Mouse (Mus musculus): ENCODE measurements around the gene Dner. TPM values are rescaled to one million over a fixed set of nuclear protein-coding genes. Genes with fewer than 3 reads are reported as not detected.
"Not testable (repeated sequence)": the region's sequence is repeated elsewhere in the genome, so short reads cannot be mapped to it uniquely, and the experiment has no call there.

The Dner gene
- total RNA-seq, 2 experiments from 2014 or later, result 303 to 312 TPM

DNA sequence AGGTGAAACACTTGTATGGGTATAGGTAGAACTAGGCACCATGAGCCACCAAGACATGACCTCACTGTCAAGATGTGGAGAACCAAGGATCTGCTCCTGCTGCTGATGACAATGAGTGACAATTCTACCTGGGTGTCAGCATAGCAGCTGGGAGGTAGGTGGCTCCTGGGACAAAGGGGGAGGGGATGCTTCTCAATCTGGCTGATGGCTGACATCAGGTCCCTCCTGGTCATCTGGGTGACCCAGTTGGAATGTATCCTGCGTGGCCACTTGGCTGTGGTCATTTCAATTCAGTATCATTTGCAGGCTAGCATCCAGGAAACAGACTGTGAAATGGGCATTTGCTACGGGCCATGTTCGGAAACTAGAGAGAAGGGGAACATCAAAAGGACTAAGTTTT lies 315.1 kb downstream of the Dner start:
- intact Hi-C loops (cut with DNase I), result no loop called here
- DNase-seq (ENCODE audit: extremely low spot score in 1 of 2, low spot score in 2 of 2), result no peak

DNA sequence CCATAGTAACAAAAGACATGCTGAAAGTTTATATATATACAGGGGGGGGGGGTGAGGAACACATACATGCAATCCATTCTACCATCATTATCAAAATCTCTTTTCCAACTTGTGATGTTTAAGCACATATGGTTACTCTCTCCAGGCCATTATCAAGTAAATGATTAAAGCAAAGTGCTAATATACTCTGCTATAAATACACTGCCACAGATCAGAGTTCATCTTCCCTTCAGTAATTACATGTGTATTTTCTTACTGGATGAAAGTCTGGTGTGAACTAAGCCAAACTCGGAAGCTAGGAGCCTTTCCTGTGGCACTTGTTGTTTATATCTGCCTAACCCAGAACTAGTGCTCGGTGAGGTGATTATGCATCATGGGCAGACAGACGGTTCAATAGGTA lies 328.3 kb downstream of the Dner start:
- no peak for DNase-seq (ENCODE audit: extremely low spot score in 1 of 2, low spot score in 2 of 2)
- intact Hi-C loops (cut with DNase I), result no loop called here

DNA sequence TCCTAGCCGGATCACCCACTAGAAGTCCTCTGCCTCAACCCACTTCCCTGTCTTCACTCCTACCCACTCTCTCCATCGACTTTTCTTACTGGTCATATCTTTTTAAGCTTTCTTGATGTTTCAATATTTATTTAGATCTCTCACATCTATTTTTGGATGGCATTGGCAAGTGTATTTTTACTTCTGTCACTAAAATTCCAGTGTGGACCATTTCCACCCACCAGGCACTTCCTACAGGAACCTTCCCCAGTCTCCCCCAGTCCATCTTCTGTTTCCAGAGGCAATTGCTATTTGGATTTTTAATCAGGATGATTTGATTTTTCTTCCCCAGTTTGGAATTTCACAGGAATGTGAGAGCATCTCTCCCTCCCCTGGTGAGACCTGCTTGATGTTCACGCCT lies 329.5 kb downstream of the Dner start:
- intact Hi-C loops (cut with DNase I), result no loop called here
- no peak for DNase-seq (ENCODE audit: extremely low spot score in 1 of 2, low spot score in 2 of 2)

DNA sequence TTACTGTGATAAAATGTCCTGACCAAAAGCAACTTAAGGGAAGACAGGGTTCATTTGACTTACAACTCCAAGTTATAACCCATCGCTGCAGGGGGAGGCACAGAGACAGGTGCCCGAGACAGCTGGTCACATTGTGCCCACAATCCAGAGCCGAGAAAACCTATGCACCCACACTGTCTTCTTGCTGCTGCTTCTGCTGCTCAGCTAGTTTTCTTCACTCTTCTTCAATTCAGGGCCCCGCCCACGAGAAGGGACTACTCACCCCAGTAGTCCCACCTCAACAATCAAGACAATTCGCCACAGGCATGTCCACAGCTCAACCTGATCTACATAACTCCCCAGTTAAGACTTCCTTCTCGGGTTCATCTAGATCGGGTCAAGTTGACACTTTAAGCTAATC lies 332.1 kb downstream of the Dner start, which contains the start of gene Pid1:
Pid1 (minus strand) TSS at position 214 of the 400 bp plus-strand sequence.
- intact Hi-C loops (cut with DNase I), result no loop called here
- DNase-seq (ENCODE audit: extremely low spot score in 1 of 2, low spot score in 2 of 2), result no peak

DNA sequence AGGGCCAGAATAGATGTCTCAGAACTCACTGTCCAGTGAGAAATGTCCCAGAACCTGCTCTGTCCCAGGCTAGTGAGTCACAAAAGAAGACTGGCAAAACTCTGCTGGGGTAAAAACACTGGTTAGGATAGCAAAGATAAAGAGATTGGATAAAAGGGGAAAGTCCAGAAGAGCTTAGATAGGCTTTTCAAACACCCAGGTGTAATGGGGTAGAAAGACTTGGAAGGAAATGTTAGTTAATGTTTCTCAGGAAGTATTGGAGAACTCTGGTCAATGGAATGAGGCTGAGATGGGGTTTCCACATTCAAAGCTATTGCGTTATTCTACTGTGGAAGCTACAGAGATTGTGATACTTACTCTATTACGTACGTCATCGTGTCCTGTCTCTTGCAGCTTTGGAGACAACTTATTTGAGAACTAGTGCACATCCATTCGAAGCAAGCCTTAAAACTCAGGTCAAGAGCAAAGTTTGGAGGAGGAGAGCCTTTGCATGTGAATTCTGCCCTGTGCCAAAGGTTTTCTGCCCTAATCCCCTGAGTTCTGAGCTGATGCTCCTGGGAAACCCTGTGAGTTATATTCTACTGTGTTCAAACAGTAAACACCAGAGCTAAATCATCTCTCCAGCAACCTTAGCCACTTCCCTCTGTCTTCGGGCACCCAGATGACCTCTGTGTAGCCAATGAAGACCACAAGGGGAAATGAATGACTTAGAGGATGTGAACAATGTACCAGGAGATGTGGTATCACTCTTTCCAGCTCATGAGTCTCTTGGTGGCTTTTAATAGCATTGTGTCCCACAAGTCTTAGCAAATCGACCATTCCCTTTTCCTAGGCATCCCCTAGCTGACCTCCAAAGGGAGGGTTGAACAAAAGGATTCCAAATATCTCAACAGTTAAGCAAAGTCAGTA lies 333.1 kb downstream of the Dner start:
- DNase-seq (ENCODE audit: extremely low spot score in 1 of 2, low spot score in 2 of 2), result no peak
- intact Hi-C loops (cut with DNase I), result no loop called here

DNA sequence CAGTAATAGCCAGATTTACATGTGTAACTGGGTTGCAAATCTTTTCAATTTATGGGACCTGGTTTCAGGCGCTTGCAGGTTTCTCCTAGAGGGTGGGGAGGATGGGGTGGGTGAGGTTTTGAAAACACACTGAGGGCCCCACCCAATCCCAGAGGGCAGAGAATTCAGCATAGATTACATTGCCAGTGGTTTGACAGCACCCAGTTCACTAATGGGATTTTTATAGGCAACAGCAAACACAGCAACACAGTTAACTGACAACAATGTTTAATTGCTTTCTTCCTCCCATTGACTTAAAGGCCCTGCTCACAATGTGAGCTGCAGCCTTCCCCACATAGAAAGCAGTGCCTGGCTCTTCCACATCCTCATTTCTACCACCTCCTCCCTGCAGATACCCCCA lies 333.8 kb downstream of the Dner start:
- no peak for DNase-seq (ENCODE audit: extremely low spot score in 1 of 2, low spot score in 2 of 2)
- intact Hi-C loops (cut with DNase I), result no loop called here

DNA sequence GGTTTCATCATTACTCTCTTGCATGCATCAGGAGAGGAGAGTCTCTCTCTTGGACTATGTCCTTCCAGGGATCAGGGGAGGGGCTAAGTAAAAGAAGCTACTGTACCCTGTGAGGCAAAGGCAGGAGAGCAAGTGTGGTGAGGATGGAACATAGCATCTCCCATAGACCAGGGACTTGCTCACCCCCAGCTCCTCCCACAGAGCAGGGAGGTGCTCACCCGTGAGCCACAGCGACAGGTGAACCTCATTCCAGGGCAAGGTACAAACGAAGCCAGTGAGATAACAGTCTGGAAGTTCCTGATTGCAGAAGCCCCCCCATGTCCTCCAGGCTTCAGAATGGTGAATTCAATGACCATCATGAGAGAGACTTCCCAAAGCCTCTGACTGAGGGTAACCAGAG lies 334.6 kb downstream of the Dner start:
- intact Hi-C loops (cut with DNase I), result no loop called here
- no peak for DNase-seq (ENCODE audit: extremely low spot score in 1 of 2, low spot score in 2 of 2)

DNA sequence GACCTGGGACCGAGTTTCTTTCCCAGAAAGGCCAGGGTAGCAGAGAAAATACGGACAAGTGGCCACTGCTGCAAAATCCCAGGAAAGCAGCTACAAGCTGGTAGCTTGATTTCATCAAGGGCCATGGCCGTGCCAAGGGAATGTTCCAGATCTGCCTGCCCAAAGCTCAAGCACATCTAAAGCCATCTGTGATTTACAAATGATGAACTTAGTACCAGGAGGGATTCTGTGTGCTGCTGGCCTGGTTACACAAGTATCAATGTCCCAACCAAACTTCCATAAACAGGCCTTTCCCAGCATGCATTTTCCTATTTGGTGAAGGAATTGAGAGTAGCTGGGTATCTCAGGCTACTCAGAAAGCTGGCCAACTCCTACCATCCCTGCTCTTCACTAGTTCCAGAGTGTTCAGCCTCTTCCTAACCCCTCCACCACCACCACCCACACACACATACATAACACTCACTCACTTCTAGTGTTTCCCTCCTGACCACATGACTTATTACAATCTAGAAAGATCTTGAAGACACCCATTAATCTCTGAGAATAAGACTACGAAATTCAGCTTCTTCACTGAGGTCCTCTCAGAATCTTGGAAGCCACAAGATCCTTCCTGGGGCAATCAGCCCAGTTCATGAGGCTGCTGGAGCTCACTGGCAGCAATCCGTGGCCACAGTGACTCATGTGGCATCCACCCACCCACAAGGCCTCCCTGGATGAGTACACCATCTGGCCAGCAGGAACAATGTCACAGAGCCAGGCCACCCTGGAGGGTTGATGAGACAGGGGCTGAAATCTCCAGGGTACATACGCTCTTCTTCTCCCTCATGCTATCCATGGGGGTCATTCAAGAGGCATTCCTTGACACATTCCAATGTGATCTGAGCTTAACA lies 336.2 kb downstream of the Dner start:
- no peak for DNase-seq (ENCODE audit: extremely low spot score in 1 of 2, low spot score in 2 of 2)
- intact Hi-C loops (cut with DNase I), result no loop called here

DNA sequence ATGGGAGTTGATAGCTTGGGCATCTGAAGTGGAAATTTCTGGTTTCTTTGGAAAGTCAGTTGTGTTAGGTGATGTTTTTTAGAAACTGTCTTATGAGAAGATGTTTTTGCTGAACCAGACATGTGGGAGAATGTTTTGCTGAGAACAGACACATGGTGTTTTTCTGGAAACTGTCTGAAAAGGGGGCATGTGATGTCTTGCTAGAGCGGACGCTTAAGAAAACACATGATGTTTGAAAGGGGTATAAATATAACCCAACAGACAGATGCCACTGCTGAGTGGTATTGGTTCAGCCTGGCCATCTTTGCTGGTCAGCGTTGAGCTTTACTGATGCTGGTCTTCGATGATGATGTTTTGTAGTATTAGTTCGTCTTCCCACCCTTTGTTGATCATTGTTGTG lies 338.8 kb downstream of the Dner start:
- no peak for DNase-seq (ENCODE audit: extremely low spot score in 1 of 2, low spot score in 2 of 2)
- intact Hi-C loops (cut with DNase I), result no loop called here

DNA sequence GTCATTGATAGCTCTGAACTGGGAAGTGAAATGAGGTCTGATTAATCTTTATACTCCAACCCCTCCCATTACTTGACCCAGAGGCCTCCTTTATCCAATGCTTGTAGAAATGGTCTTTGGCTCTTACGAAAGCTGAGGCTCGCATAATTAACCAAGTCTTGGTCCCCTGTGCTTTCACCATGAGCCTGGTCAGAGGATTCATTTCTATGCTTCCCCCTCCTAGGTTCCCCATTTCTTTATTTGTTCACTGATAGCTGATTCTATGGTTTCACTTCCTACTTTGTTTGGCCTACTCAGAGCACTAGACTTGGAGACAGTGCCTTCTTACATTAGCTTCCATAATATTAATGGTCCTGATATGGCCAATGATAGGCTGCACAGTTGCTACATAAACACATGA lies 345.8 kb downstream of the Dner start:
- DNase-seq (ENCODE audit: extremely low spot score in 1 of 2, low spot score in 2 of 2), result no peak
- intact Hi-C loops (cut with DNase I), result no loop called here

DNA sequence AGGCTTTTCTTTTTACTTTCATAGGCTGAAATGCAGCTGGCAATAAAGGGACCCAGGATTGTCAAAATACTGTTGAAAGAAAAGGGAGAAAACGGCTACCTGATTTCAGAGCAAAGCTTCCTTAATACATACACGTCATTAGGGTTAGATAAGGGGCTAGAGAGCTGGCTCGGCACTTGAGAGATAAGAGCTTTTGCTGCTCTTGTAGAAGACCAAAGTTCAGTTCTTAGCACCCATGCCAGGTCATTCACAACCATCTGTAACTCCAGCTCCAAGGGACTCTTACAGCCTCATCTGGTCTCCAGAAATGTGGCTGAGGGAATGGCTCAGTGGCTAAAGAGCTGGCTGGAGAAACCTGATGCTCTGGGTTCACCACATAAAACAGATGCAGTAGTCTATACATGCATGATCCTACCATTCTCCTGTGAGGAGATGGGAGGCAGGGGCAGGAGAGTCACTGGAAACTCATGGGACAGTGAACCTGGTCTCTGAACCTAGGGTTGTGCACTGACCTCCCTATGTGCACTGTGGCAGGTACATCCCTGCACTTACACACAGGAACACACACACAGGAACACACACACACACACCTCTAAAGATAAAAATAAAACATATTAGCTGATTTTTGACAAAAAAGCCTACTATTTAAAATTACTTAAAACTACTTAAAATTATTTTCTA lies 348.1 kb downstream of the Dner start:
- no peak for DNase-seq (ENCODE audit: extremely low spot score in 1 of 2, low spot score in 2 of 2)
- intact Hi-C loops (cut with DNase I), result no loop called here

DNA sequence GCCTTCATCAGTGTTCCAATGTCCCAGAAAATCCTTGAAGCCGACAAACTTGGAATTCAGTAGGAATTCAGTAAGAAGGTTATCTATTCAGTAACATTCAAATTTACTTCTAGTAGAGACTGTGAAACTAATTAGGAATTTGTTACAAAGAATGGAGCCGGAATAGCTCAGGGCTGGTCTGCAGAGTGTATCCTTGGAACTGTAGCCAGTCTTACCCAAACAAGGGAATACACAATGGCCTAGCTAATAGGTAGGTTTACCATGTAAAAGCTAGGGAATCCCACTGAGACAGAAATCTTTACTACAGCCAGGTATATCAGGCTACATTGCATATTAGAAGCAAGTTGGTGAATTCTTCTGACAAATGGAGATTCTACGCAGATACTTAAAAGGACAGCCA lies 363.2 kb downstream of the Dner start:
- DNase-seq (ENCODE audit: extremely low spot score in 1 of 2, low spot score in 2 of 2); intact Hi-C loops (cut with DNase I): not testable (repeated sequence)

DNA sequence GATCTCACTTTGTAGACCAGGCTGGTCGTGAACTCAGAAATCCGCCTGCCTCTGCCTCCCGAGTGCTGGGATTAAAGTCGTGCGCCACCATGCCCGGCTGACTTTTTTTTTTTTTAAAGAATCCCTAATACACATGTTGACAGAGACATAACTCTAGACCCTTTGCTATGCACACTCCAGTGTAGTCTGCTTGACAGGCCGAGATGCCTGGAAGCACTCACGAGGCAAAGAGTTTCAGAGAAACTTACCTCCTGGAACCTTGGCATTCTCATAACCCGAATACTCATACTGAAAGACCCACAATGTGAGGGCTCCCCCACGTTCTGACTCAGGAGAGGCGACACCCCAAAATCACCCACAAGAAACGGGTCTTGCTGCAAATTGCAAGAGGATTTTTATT lies 364.2 kb downstream of the Dner start:
- not testable (repeated sequence) for DNase-seq (ENCODE audit: extremely low spot score in 1 of 2, low spot score in 2 of 2)

DNA sequence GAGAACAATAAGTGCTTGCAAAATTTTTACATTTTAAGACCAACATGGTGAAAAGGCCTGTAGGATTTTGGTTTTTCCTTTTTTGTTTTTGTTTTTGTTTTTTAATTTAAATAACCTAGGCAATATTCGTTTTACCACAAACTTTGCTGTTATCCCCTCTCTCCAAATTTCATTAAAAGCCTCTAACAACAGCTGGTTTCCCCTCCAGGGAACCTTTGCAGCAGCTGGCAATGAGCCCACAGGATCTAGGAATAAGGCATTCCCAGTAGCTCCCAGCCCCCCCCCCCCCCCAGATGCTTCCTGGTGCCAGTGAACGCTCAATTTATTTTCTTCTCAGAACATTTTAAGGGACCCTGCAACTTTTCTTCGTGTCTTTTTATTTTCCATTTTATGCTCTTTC lies 370.7 kb downstream of the Dner start:
- intact Hi-C loops (cut with DNase I), result no loop called here
- DNase-seq (ENCODE audit: extremely low spot score in 1 of 2, low spot score in 2 of 2), result peak in 1 of 2 experiments; percentile 54

More for the DNA sequence above, 364.2 kb downstream of the Dner start:
- intact Hi-C loops (cut with DNase I), result not testable (repeated sequence)

DNA sequence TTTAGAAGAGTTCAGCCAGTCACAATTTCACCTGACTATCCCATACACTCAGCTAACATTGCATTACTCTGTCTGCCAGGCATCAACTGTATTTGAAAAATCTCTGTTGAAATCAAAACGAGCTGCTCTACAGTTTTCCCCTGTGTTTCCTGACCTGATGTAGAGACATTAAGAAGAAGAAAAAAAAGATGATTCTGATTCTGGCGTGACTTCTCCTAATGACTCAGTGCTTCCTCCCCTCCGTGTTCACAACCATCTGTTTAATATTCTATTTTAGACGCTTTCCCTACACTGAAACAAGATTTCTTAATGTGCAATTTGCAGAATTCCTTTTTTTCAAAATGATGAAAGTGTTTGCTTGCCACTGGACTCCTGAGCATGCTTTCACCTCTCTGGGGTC lies 374.7 kb downstream of the Dner start:
- no peak for DNase-seq (ENCODE audit: extremely low spot score in 1 of 2, low spot score in 2 of 2)
- intact Hi-C loops (cut with DNase I), result no loop called here

Small RNA genes lying within 50 kb of the gene (microRNA-seq; reads per million reads assigned to microRNA genes)
- gene Mir5126, result 5.5 reads per million, percentile 19 among the genes with 10 or more reads in this experiment

Other genes with a start within 250 kb of the Dner start
- 1 to 10 TPM; 1.7 to 1.8 TPM for gene Fbxo36, start 143.6 kb upstream of the Dner start, total RNA-seq (2021)
- gene Trip12, start 144.3 kb upstream of the Dner start, total RNA-seq (2021), result 100 to 1,000 TPM; 181 to 201 TPM
- 10 to 100 TPM; 35.7 to 37.1 TPM for gene Slc16a14, start 238.9 kb upstream of the Dner start, total RNA-seq (2021)

Measured in left cerebral cortex, postnatal 10 days (tissue).